Mouse (Mus musculus) A20 (cell line): ENCODE results near the gene Fancg.

Source experiments
- DNase-seq: peaks from one replicate; pipeline ENCODE4 v3.0.0-alpha.2; 2011; ENCODE audit warnings: low read depth, low spot score

Fancg gene

GRCm38 (mm10) chr4:43010161-43011038, at the start of gene Fancg:
Gene Fancg (minus strand): TSS chr4:43010506.
- DNase-seq, result peak; percentile 92

GRCm38 (mm10) chr4:43059697-43060096, 49.4 kb upstream of the Fancg start:
- no peak for DNase-seq

- DNase-seq, result peak; percentile 97
These were observed 48.7 kb upstream of the Fancg start, which contains the start of gene Unc13b for GRCm38 (mm10) chr4:43058753-43059654. Gene Unc13b (plus strand): TSS chr4:43058953.

- no peak for DNase-seq
These were observed 48.1 kb upstream of the Fancg start for GRCm38 (mm10) chr4:43058392-43058752.

DNA sequence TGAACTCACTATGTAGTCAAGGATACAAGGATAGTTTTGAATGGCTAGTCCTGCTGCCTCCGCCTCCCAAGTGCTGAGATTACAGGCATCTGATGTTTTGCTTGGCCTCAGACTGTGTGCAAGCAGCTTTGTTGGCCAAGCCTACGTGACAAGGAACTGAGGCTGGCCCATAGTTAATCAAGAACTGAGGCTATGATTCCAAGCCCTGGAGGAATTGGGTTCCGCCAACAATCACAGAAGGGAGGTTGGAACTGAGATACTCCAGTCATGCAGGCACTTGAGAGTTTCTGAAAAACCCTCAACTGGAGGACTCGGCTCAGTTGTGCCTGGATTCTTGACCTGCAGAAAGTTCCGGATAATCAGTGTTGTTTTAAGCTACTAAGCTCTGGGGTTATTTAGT, 47.3 kb upstream of the Fancg start:
- DNase-seq, result no peak

GRCm38 (mm10) chr4:43052627-43053026, 42.3 kb upstream of the Fancg start:
- DNase-seq, result peak; percentile 78

DNA sequence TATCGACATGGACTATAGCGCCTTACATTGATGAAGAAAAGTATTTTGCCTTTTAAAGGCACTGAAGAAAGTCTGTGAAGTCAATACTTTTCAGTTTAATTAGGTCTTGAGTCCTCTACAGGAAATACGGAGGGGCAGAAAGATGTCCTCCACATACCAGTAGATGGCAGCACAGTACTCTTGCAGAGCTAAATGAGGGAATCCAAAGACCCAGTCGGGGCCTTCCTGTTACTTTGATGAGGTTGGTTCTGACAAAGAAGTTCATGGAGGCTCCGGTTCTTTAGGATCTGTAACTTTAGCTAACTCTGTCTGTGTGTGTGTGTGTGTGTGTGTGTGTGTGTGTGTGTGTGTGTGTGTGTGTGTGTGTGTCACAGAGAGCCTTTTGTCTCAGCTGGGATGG, 36.9 kb upstream of the Fancg start:
- peak; percentile 88 for DNase-seq

- peak; percentile 39 for DNase-seq
These were observed 36.3 kb upstream of the Fancg start for GRCm38 (mm10) chr4:43046607-43047006.

- DNase-seq, result peak; percentile 98
These were observed 35.5 kb upstream of the Fancg start, which contains the start of gene Fam214b for GRCm38 (mm10) chr4:43045659-43046302. Gene Fam214b (minus strand): TSS chr4:43046220.

GRCm38 (mm10) chr4:43045285-43045658, 35.0 kb upstream of the Fancg start:
- no peak for DNase-seq

- peak; percentile 48 for DNase-seq
These were observed 34.4 kb upstream of the Fancg start for GRCm38 (mm10) chr4:43044673-43045072.

DNA sequence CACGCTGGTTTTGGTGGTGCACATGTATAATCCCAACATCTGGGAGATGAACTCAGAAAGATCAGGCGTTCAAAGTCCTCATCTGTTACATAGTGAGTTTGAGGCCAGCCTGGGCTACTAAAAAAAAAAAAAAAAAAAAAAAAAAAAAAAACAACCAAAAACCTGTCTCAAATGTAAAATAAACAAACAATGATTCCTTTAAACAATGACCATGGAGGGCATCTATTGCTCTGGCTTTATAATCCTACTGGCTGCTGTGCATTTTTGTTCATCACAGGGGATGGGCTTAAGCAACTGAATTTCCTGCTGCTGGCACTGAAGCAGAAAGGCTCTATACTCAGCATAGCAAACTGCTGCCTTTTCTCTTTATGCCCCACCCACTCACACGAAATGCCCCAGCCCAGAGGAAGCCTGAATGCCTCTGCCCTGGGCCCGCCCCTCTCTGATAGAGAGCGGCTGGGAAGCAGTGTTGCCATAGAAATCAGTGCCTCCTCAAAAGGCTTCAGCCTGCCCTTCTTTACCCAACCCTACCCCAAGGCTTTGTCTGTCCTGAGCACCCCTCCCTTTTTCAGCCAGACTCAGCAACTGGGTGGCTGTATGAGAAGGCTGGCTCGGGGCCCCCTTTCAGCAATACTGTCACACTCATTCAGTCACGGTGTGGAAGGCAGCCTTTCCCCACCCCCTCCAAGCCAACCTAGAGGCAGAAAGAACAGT, 33.5 kb upstream of the Fancg start:
- peak; percentile 88 for DNase-seq

- DNase-seq, result peak; percentile 60
These were observed 30.7 kb upstream of the Fancg start for GRCm38 (mm10) chr4:43040881-43041547.

DNA sequence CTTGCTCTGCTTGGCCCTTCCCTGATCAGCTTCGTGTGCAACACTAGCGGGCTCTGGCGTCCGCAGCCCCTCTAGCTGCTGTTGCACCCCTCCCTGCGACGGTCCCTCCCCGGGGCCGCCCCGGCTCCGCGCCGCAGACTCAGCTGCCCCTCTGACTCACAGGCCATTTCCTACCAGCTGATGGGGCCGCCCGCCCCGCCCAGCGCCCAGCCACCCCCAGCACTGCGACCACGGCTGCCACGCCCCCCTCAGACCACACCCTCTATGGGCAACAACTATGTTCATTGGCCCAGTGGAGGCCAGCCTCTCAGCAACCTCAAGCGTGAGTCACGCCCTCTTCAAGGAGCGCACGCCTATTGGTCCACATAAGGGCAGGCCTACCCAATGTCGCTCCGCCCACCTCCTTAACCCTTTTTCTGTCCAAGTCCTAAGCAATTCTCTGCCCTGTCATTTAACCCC, 29.8 kb upstream of the Fancg start:
- DNase-seq, result peak; percentile 99

- peak; percentile 25 for DNase-seq
These were observed 29.3 kb upstream of the Fancg start for GRCm38 (mm10) chr4:43039609-43040008.

DNA sequence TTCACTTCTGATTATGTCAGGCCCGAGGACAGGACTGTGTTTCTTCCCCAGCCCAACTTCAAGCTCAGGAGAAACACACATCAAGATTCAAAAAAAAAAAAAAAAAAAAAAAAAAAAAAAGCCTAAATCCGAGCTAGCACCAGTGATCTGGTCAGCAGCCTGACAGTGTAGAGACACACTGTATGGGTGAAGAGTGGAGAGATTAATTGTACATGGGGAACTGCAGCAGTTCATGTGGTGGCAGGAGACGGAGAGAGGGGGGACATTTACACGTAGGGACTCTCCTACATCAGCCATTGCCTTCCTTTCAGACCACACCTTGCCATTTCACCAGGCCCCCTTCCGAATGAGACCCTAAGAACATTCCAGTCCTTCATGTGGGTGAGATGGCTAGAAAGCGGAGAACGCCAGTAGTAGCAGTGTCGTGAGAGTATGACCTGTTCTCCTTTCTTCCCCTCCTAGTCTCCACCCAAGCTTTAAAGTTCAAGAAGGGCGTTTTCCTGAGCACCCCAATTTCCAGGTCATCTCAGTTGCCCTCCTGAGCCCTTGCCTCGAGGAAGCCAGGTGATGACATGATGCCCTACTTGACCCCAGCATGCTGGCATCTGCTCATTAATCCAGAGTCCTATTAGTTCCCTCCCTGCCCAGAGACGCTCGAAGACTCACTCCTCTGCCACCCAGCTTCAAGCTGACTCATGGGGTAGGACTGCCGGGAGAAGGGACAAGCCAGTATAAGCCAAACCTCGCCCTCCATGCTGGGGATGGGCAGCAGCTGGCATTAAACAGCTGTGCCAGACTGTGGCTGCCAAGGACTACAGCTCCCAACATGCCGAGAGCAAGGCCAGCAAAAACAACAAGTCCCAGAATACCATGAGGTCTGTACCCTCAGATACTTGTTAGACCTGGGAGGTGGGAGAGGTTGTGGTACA, 28.5 kb upstream of the Fancg start:
- DNase-seq, result peak; percentile 22

- DNase-seq, result no peak
These were observed 27.7 kb upstream of the Fancg start for GRCm38 (mm10) chr4:43037860-43038566.

- DNase-seq, result no peak
These were observed 26.1 kb upstream of the Fancg start for GRCm38 (mm10) chr4:43036356-43036755.

GRCm38 (mm10) chr4:43035851-43036250, 25.5 kb upstream of the Fancg start:
- DNase-seq, result no peak
